17 mouse cellular contexts compared by ENCODE assay signal in genomic region chr10:36567258-36567657, GRCm38 (mm10).
DNase-seq lines count a peak whose midpoint lies in the region; ATAC-seq and TF ChIP-seq lines count a peak whose summit lies in the region.
"Had no signal": no experiment of that assay in that cellular context is flagged by ENCODE, and none has a peak within 500 bp of the region (broad histone marks: within the 10 kb centered on the region; RNA-seq: fewer than 3 reads in every experiment).

No protein-coding gene starts in this region.

- no peak overlapping the region for H3K27ac ChIP-seq in embryonic facial prominence, embryonic 11.5 days (replicated peaks; ENCODE audit: low read depth, low read length)
- no peak overlapping the region for H3K27ac ChIP-seq in embryonic facial prominence, embryonic 10.5 days (replicated peaks)
- H3K27ac ChIP-seq in hindbrain, embryonic 14.5 days, result peak overlapping the region; percentile 59; the same call in 1 of the 2 replicates
- no peak overlapping the region for H3K27ac ChIP-seq in midbrain, postnatal 0 days (ENCODE audit: low read depth, low read length)
- H3K27ac ChIP-seq: limb, embryonic 10.5 days; liver, embryonic 12.5 days had no signal

- ATAC-seq in embryonic facial prominence, embryonic 11.5 days (replicated peaks; ENCODE audit: insufficient number of reproducible peaks, low FRiP score, low TSS enrichment, low read depth), result no peak; the same call in 1 of the 2 replicates
- peak; percentile 77 for ATAC-seq in hindbrain, embryonic 14.5 days (ENCODE audit: low FRiP score)
- peak; percentile 38; the same call in 1 of the 2 replicates for ATAC-seq in midbrain, postnatal 0 days (ENCODE audit: low FRiP score)
- ATAC-seq: activated CD4-positive, CD25-positive, alpha-beta regulatory T cell, adult 4 months; liver, embryonic 12.5 days had no signal

- no peak overlapping the region for H3K4me2 ChIP-seq in embryonic facial prominence, embryonic 11.5 days (ENCODE audit: low read depth, low read length)
- H3K4me2 ChIP-seq in hindbrain, embryonic 14.5 days (replicated peaks), result no peak overlapping the region
- no peak overlapping the region for H3K4me2 ChIP-seq in midbrain, postnatal 0 days (ENCODE audit: low read depth, low read length, poor library complexity, severe bottlenecking)
- H3K4me2 ChIP-seq: heart, embryonic 11.5 days; liver, embryonic 12.5 days had no signal

- no peaks in the 10 kb centered on the region for H3K4me1 ChIP-seq in embryonic facial prominence, embryonic 11.5 days (ENCODE audit: control insufficient read depth, insufficient read depth, low read length)
- H3K4me1 ChIP-seq in embryonic facial prominence, embryonic 10.5 days, result 0 out of 2 replicates have a peak, but pooled peaks cover 4% of the 10 kb centered on the region
- peaks cover 9% of the 10 kb centered on the region; the same call in 1 of the 2 replicates for H3K4me1 ChIP-seq in hindbrain, embryonic 14.5 days (replicated peaks; ENCODE audit: control insufficient read depth, insufficient read depth, low read length)
- peaks cover 6% of the 10 kb centered on the region; the same call in 1 of the 2 replicates for H3K4me1 ChIP-seq in midbrain, postnatal 0 days (ENCODE audit: insufficient read depth, low read length)
- H3K4me1 ChIP-seq: limb, embryonic 10.5 days; liver, embryonic 12.5 days had no signal

- no peaks in the 10 kb centered on the region for H3K27me3 ChIP-seq in embryonic facial prominence, embryonic 11.5 days (ENCODE audit: control insufficient read depth, insufficient read depth, low read length)
- no peaks in the 10 kb centered on the region for H3K27me3 ChIP-seq in embryonic facial prominence, embryonic 10.5 days (replicated peaks; ENCODE audit: low read depth, poor library complexity, severe bottlenecking)
- no peaks in the 10 kb centered on the region for H3K27me3 ChIP-seq in hindbrain, embryonic 14.5 days (ENCODE audit: control insufficient read depth, insufficient read depth, low read length)
- no peaks in the 10 kb centered on the region for H3K27me3 ChIP-seq in midbrain, postnatal 0 days (ENCODE audit: insufficient read depth, low read length)
- H3K27me3 ChIP-seq: liver, embryonic 12.5 days had no signal

- TF ChIP-seq POLR2A in brain, embryonic 14.5 days (IDR thresholded peaks at IDR 0.05; ENCODE audit: borderline replicate concordance, extremely low read depth, insufficient read depth, insufficient read length, poor library complexity, severe bottlenecking), result no peak

- H3K9me3 ChIP-seq in embryonic facial prominence, embryonic 11.5 days (replicated peaks; ENCODE audit: control insufficient read depth, low read length), result no peaks in the 10 kb centered on the region
- H3K9me3 ChIP-seq in embryonic facial prominence, embryonic 10.5 days, result no peaks in the 10 kb centered on the region
- H3K9me3 ChIP-seq in hindbrain, embryonic 14.5 days (ENCODE audit: control insufficient read depth, low read length), result no peaks in the 10 kb centered on the region
- no peaks in the 10 kb centered on the region for H3K9me3 ChIP-seq in midbrain, postnatal 0 days (ENCODE audit: low read length)
- H3K9me3 ChIP-seq: limb, embryonic 10.5 days; liver, embryonic 12.5 days had no signal

- H3K9ac ChIP-seq in embryonic facial prominence, embryonic 11.5 days (replicated peaks; ENCODE audit: low read length), result no peak overlapping the region
- no peak overlapping the region for H3K9ac ChIP-seq in hindbrain, embryonic 14.5 days
- H3K9ac ChIP-seq in midbrain, postnatal 0 days (replicated peaks; ENCODE audit: low read length, poor library complexity, severe bottlenecking), result no peak overlapping the region
- H3K9ac ChIP-seq: liver, embryonic 12.5 days had no signal

- no peak for TF ChIP-seq CTCF in brain, embryonic 14.5 days (IDR thresholded peaks at IDR 0.05; ENCODE audit: borderline replicate concordance, extremely low read depth, insufficient read depth, insufficient read length)
- TF ChIP-seq CTCF in midbrain, postnatal 0 days (IDR thresholded peaks at IDR 0.05), result no peak

- DNase-seq in embryonic facial prominence, embryonic 11.5 days (ENCODE audit: low spot score), result peak; percentile 18
- no peak for DNase-seq in embryonic facial prominence, embryonic 10.5 days (ENCODE audit: low spot score)
- peak; percentile 85 for DNase-seq in brain, embryonic 14.5 days (ENCODE audit: low read depth)
- DNase-seq in hindbrain, embryonic 14.5 days (ENCODE audit: low spot score), result no peak
- DNase-seq in midbrain, postnatal 0 days (ENCODE audit: low spot score), result peak; percentile 26
- DNase-seq in heart, adult 18-20 months, result no peak
- no peak for DNase-seq in spleen, postnatal 14 days (ENCODE audit: low spot score in 2 of 2)
- no peak for DNase-seq in adrenal gland, postnatal 14 days
- DNase-seq: cerebellum, postnatal 36 days; gastrocnemius, postnatal 14 days; kidney, adult 18-20 months; layer of hippocampus, postnatal 36 days; thymus, postnatal 36 days had no signal

- no peak overlapping the region for H3K4me3 ChIP-seq in embryonic facial prominence, embryonic 11.5 days (ENCODE audit: low read depth, low read length)
- H3K4me3 ChIP-seq in embryonic facial prominence, embryonic 10.5 days, result no peak overlapping the region
- no peak overlapping the region for H3K4me3 ChIP-seq in hindbrain, embryonic 14.5 days (replicated peaks; ENCODE audit: low read length)
- no peak overlapping the region for H3K4me3 ChIP-seq in midbrain, postnatal 0 days (ENCODE audit: low read depth, low read length)
- H3K4me3 ChIP-seq: limb, embryonic 10.5 days; liver, embryonic 12.5 days had no signal

- 47% methylated on average over 2 of the region's 2 CpGs for WGBS in embryonic facial prominence, embryonic 11.5 days
- 48% methylated on average over 2 of the region's 2 CpGs for WGBS in embryonic facial prominence, embryonic 10.5 days
- 13% methylated on average over 2 of the region's 2 CpGs for WGBS in hindbrain, embryonic 14.5 days
- 10% methylated on average over 2 of the region's 2 CpGs for WGBS in midbrain, postnatal 0 days

- H3K36me3 ChIP-seq in embryonic facial prominence, embryonic 11.5 days (replicated peaks; ENCODE audit: control insufficient read depth, insufficient read depth, low read depth, low read length), result no peaks in the 10 kb centered on the region
- no peaks in the 10 kb centered on the region for H3K36me3 ChIP-seq in embryonic facial prominence, embryonic 10.5 days (replicated peaks)
- no peaks in the 10 kb centered on the region for H3K36me3 ChIP-seq in hindbrain, embryonic 14.5 days (replicated peaks; ENCODE audit: control insufficient read depth, insufficient read depth)
- no peaks in the 10 kb centered on the region for H3K36me3 ChIP-seq in midbrain, postnatal 0 days (ENCODE audit: insufficient read depth, low read length)
- H3K36me3 ChIP-seq: limb, embryonic 10.5 days; liver, embryonic 12.5 days had no signal

Comparison
In these comparisons a context has a peak if more than half of its experiments do, and no peak if none do; other contexts are left out.
1. DNase-seq: peak in embryonic facial prominence, embryonic 11.5 days (single experiment), brain, embryonic 14.5 days (single experiment) and midbrain, postnatal 0 days (single experiment); none in embryonic facial prominence, embryonic 10.5 days (single experiment), hindbrain, embryonic 14.5 days (single experiment), heart, adult 18-20 months (0 of 2), spleen, postnatal 14 days (0 of 2) and adrenal gland, postnatal 14 days (single experiment).